Mouse (Mus musculus) stomach, postnatal 0 days (tissue): ENCODE measurements around the gene Atp1b2.

Source experiments
- CTCF ChIP-seq: IDR thresholded peaks from 2 replicates; pipeline ENCODE4 v1.5.1; 2016; ENCODE audit warnings: antibody characterized with exemption, low read depth, mild to moderate bottlenecking, moderate library complexity
- EP300 ChIP-seq: optimal IDR thresholded peaks from 2 replicates; pipeline ENCODE3; 2016; ENCODE audit warnings: antibody characterized with exemption

DNA sequence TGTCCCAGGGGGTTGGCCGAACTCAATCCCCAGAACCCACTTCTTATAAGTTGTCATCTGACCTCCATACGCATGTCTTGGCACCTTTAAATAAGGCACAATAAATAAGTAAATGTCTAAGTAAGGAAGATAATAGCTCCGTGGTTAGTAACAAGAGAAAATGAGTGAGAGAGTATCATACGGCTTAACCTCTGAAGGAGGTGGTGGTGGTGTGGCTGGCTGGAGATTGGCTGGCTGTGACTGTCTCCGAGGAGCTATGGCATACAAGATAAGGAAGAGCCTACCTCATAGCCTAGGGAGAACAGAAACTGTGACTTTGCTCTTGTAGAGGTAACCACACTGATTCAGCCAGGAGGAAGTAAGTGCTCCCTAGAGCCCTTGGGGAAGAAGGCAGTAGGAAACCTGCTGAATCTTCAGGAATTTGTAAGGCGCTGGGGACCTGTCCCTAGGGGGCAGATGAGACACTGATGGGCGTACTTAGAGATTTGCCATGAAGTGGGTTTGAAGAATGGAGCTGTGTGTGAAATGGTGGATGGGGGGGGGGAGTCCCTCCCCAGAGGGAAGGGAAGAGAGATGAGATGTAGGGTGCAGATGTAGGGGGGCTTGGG, 19.9 kb downstream of the Atp1b2 start:
- TF ChIP-seq EP300, result no peak
- TF ChIP-seq CTCF, result no peak
